Mouse (Mus musculus) v-Abl transformed pro-B cells (cell line): ENCODE measurements around the gene Ttll11.

ENCODE experiments used
- in situ Hi-C, 2 experiments: fragments of 400-800 bp; cut with MboI; formaldehyde crosslinking; loops; one replicate each; pipeline ENCODE4 v1.15.1; 2025; ENCODE audit not compliant: unreplicated experiment in 2 of 2

The Ttll11 gene

DNA sequence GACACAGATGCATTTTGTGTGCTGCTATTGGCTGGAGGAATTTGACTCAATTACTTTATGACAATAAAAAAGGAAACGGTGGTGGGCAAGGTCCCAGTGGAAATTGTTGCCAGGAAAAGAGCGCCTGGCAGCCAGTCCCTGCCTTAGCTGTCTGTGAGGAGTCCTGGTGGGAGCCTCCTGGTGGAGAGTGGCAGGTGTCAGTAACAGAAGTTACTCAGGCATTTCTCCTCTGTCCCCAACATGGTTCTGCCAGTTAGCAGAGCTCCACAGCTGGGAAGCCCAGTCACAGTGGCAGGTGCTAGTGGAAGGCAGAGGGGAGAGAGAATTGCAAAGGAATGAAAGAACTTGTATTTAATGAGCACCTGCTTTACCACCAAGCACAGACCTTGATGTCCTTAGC, 110.5 kb downstream of the Ttll11 start:
- in situ Hi-C loops = no loop called here

- in situ Hi-C loops = no loop called here
Observed at GRCm38 (mm10) chr2:35863284-35863683, 116.4 kb downstream of the Ttll11 start.

DNA sequence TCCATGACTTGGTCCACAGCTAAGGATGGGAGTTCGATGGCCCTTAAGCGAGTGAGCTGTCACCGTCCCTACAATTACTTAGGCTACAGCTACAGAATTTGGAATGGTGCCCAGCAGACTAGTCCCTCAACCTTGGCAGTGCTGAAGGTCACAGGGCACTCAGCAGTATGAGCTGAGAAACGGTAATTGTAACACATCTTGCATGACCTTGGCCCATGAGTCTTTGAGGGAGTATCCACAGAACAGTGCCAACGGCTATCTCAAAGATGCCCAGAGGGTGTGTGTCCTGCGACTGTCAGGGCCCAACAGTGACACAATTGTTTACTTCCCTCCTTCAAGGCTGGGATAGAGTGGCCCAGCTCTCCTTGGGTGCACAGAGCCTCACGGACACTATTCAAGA, 118.5 kb downstream of the Ttll11 start:
- in situ Hi-C loops = no loop called here

DNA sequence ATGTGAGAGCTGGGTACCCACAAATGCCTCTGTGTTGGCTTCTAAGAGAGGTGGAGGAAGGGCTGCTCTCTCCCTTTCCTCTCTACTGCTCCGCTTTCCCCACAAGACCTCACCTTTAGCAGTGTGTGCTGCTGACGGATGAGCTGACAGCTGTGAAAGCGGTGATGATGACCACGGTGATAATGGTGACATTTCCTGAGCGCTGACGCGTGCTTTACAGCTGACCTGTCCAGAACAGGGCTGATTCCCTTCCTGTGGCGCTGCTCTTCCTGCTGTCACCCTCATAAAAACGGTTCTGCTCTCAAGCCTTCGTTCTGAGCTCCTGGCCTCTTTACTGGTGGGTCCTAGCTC, 119.3 kb downstream of the Ttll11 start:
- in situ Hi-C loops = no loop called here

GRCm38 (mm10) chr2:35859708-35860393, 119.9 kb downstream of the Ttll11 start:
- in situ Hi-C loops = no loop called here

DNA sequence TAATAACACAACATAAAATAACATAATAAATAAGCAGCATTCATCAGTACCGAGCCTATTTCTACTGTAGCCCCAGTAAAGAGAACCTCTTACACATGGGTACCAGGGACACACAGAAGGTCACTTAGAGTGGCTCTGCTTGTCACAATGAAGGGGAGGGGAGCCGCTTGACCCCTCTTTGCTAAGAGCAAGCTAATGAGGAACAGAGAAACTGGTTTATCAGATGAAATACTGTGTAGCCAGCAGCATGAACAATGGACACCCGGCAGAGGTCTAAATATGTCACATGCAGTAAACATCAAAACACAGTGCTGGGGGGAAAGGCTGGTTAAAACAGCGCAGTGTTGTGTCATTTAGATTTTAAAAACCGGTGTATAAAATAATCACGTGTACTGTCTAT, 121.4 kb downstream of the Ttll11 start:
- in situ Hi-C loops = no loop called here

- in situ Hi-C loops = no loop called here
Observed at GRCm38 (mm10) chr2:35856901-35857300, 122.8 kb downstream of the Ttll11 start.

GRCm38 (mm10) chr2:35854877-35855276, 124.8 kb downstream of the Ttll11 start:
- in situ Hi-C loops = no loop called here

- in situ Hi-C loops = no loop called here
Observed at GRCm38 (mm10) chr2:35852971-35853370, 126.7 kb downstream of the Ttll11 start.

DNA sequence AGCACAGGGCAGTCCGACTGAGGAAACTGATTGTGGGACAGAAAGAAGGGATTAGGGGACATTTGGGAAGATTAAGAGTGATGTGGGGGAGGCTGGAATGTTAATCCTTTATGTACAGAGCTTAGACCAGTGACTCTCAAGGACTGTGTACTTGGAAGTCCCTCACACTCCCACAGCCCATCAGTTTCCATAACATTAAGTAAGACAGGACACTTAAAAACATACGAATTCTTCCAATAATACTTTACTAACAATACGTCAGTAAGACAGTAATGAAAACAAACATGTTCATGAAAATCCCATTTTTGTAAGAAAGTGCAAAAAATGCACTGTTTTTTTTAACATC, 127.6 kb downstream of the Ttll11 start:
- in situ Hi-C loops = no loop called here

DNA sequence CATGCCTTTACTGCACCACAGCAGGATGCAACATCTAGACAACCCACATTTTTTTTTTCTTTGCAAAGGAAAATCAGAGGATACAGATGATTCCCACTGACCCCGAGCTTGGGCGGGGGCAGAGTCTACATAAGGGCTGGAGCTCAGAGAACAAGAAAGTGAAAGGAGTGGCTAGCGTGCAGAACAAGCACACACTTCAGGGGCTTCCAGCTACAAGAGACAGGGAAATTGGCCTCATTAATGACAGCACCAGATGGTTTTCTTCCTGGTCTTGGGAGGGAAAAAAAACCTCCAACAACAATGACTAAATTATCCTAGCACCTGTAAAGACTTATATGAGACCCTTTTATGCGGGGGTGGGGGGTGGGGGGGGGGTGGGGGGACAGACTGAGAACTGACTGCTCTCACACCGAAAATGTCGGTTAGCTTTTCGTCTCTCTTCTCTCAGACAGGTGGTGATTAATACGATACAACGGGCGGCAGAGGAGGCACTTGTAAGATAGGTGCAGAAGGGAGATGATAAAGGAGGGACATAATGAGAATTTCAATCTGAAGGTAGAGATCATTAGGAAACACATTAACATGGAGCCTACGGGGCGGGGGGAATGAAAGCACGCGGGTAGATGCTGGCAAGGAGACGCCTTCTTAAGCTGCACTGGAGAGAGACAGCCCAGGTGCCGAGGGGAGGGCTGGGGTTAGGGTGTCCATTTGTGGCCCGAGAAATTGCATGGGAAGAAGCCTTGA, 128.1 kb downstream of the Ttll11 start:
- in situ Hi-C loops = no loop called here

- in situ Hi-C loops = loop anchor here (5.0 to 10.0 kb wide), 4 partner anchors 53 to 302 kb away; no protein-coding TSS in a partner anchor
Observed at GRCm38 (mm10) chr2:35849632-35850230, 130.0 kb downstream of the Ttll11 start.

GRCm38 (mm10) chr2:35845611-35846504, 133.9 kb downstream of the Ttll11 start:
- in situ Hi-C loops = loop anchor here (5.0 to 10.0 kb wide), 4 partner anchors 56 to 299 kb away; no protein-coding TSS in a partner anchor

- in situ Hi-C loops = loop anchor here (5.0 to 10.0 kb wide), 5 partner anchors 47 to 297 kb away; no protein-coding TSS in a partner anchor
Observed at GRCm38 (mm10) chr2:35843896-35844690, 135.6 kb downstream of the Ttll11 start.

GRCm38 (mm10) chr2:35842780-35843474, 136.8 kb downstream of the Ttll11 start:
- in situ Hi-C loops = loop anchor here (5.0 to 10.0 kb wide), 5 partner anchors 46 to 296 kb away; no protein-coding TSS in a partner anchor

- in situ Hi-C loops = loop anchor here (5.0 to 10.0 kb wide), 5 partner anchors 45 to 295 kb away; no protein-coding TSS in a partner anchor
Observed at GRCm38 (mm10) chr2:35841841-35842420, 137.8 kb downstream of the Ttll11 start.

GRCm38 (mm10) chr2:35840956-35841816, 138.5 kb downstream of the Ttll11 start:
- in situ Hi-C loops = loop anchor here (5.0 to 10.0 kb wide), 5 partner anchors 44 to 294 kb away; no protein-coding TSS in a partner anchor
